In the genomic region with DNA sequence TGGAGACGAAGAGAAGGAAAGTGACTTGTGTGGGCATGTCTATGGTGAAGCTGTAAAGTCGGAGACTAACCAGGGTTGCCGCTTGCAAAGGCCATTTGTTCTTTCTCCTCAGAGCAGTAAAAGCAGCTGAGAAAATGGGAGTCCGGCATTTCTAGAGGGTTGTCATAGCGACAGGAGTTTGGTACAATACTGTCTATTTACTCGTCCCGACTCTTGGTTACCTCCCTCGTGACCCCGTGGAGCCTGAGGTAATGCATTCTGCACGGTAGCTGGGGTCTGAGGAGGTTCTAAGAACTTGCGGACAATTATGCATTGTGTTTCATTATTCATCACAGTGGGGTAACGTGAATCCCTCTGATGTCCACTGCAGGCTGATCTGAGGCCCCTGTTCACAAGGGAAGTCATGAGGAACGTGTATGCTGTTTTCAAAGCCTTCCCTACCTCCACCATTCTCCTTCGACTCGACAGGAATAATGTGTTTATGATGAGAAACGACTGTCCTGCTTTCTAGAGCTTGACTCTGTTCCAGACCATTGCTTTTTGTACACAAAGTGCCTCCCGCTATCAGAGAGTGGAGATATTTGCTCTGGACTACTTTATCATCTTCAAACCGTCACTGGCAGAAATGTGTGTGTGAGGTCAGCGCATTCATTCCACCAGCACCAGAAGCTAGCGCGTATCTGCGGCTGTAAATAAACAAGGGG, we compare ENCODE assay signal across 8 mouse cellular contexts. TPM values are rescaled to one million over a fixed set of nuclear protein-coding genes. Genes with fewer than 3 reads are reported as not detected.
DNase-seq lines count a peak whose midpoint lies in the region; ATAC-seq and TF ChIP-seq lines count a peak whose summit lies in the region.

No protein-coding gene starts in this region.

- no peak overlapping the region for H3K27ac ChIP-seq in limb, embryonic 14.5 days (replicated peaks; ENCODE audit: low read depth, low read length)
- H3K27ac ChIP-seq in midbrain, embryonic 16.5 days (ENCODE audit: low read length), result peak overlapping the region; percentile 73

- H3K9me3 ChIP-seq in limb, embryonic 14.5 days (ENCODE audit: control insufficient read depth, low read length), result no peaks in the 10 kb centered on the region
- H3K9me3 ChIP-seq in midbrain, embryonic 16.5 days (replicated peaks; ENCODE audit: control insufficient read depth, low read length, poor library complexity, severe bottlenecking), result no peaks in the 10 kb centered on the region

- no peaks in the 10 kb centered on the region for H3K36me3 ChIP-seq in limb, embryonic 14.5 days (ENCODE audit: control insufficient read depth, insufficient read depth, low read length)
- no peaks in the 10 kb centered on the region for H3K36me3 ChIP-seq in midbrain, embryonic 16.5 days (ENCODE audit: control insufficient read depth, insufficient read depth, low read length)

- 22% methylated on average over 22 of the region's 22 CpGs for WGBS in limb, embryonic 14.5 days
- 3% methylated on average over 22 of the region's 22 CpGs for WGBS in midbrain, embryonic 16.5 days

- TF ChIP-seq POLR2A in limb, embryonic 14.5 days (IDR thresholded peaks at IDR 0.05; ENCODE audit: borderline replicate concordance, extremely low read depth, insufficient read depth, insufficient read length), result no peak

- H3K4me3 ChIP-seq in limb, embryonic 14.5 days (replicated peaks; ENCODE audit: low read length), result peak overlapping the region; percentile 22
- peak overlapping the region; percentile 37 for H3K4me3 ChIP-seq in midbrain, embryonic 16.5 days (ENCODE audit: low read depth, low read length)

- ATAC-seq in granulocyte monocyte progenitor cell, adult 5-6 weeks (replicated peaks; ENCODE audit: poor library complexity, severe bottlenecking), result peak; percentile 37
- ATAC-seq in limb, embryonic 14.5 days (ENCODE audit: low FRiP score, low read depth), result peak; percentile 79
- ATAC-seq in midbrain, embryonic 16.5 days, result peak; percentile 91
- no peak for ATAC-seq in erythroblast, adult 5-6 weeks (replicated peaks; ENCODE audit: low FRiP score, poor library complexity, severe bottlenecking)

- peak; percentile 87 for DNase-seq in R1 (ENCODE audit: low read depth, low spot score)
- DNase-seq in cerebellum, postnatal 25 days, result peak; percentile 20 to 28
- DNase-seq in kidney, adult 18-20 months, result peak; percentile 26
- DNase-seq in limb, embryonic 14.5 days (ENCODE audit: low spot score), result peak; percentile 49
- DNase-seq in urinary bladder, postnatal 4 days (ENCODE audit: low spot score in 2 of 2), result no peak

- H3K4me1 ChIP-seq in limb, embryonic 14.5 days (ENCODE audit: control insufficient read depth, insufficient read depth, low read length), result peaks cover 8% of the 10 kb centered on the region; the same call in 1 of the 2 replicates
- peaks cover 12% of the 10 kb centered on the region for H3K4me1 ChIP-seq in midbrain, embryonic 16.5 days (ENCODE audit: control insufficient read depth, insufficient read depth, low read length)

- no peak overlapping the region for H3K9ac ChIP-seq in limb, embryonic 14.5 days (ENCODE audit: low read depth, low read length, severe bottlenecking)
- peak overlapping the region; percentile 53 for H3K9ac ChIP-seq in midbrain, embryonic 16.5 days (ENCODE audit: low read depth, low read length)

- H3K4me2 ChIP-seq in limb, embryonic 14.5 days (replicated peaks; ENCODE audit: low read depth, low read length, severe bottlenecking), result peak overlapping the region; percentile 49
- H3K4me2 ChIP-seq in midbrain, embryonic 16.5 days (ENCODE audit: low read length), result peak overlapping the region; percentile 73

- no peaks in the 10 kb centered on the region for H3K27me3 ChIP-seq in limb, embryonic 14.5 days (ENCODE audit: control insufficient read depth, insufficient read depth, low read length)
- no peaks in the 10 kb centered on the region for H3K27me3 ChIP-seq in midbrain, embryonic 16.5 days (ENCODE audit: control insufficient read depth, insufficient read depth, low read depth, low read length)

RNA-seq across cellular contexts. Expression of gene Ednrb, which starts 55.1 kb away (rescaled TPM):
- total RNA-seq in granulocyte monocyte progenitor cell, adult 5-6 weeks (2014; fragmentation: Nextera tagmentation), result 0.60 and 3.1 TPM in 2 replicates
- total RNA-seq in granulocyte monocyte progenitor cell, adult 5-6 weeks (2017), result 0.34 and 0.93 TPM in 2 replicates
- polyA plus RNA-seq in limb, embryonic 14.5 days (2012; rRNA removed), result 9.0 and 10.1 TPM in 2 replicates
- polyA plus RNA-seq in limb, embryonic 14.5 days (2014; fragmentation: Nextera tagmentation; extraction: Ambion mirVana), result 26.7 and 28.2 TPM in 2 replicates
- polyA plus RNA-seq in midbrain, embryonic 16.5 days (2015; fragmentation: Nextera tagmentation; extraction: Ambion mirVana), result 81.5 and 114 TPM in 2 replicates
- 0.42 TPM in 1 of 2 replicates, not detected in the other for total RNA-seq in erythroblast, adult 5-6 weeks (2015; ENCODE audit: low replicate concordance)
- total RNA-seq in erythroblast, adult 5-6 weeks (2017; ENCODE audit: low replicate concordance), result 0.60 TPM in 1 of 2 replicates, not detected in the other

Comparison
In these comparisons a context has a peak if more than half of its experiments do, and no peak if none do; other contexts are left out.
1. DNase-seq: peak in R1 (single experiment), cerebellum, postnatal 25 days (2 of 2), kidney, adult 18-20 months (single experiment) and limb, embryonic 14.5 days (single experiment); none in urinary bladder, postnatal 4 days (0 of 2).